Mouse (Mus musculus) forebrain, embryonic 10.5 days (tissue): ENCODE measurements at regions not wholly inside any gene's neighbourhood (a gene's known extent, or its start where the extent isn't known, plus 50 kb on each side); places are given as distances from the start of the nearest gene placed in this dataset.

ENCODE experiments used
- DNase-seq: peaks from one replicate; pipeline ENCODE4 v3.0.0-alpha.2; 2017; ENCODE audit warnings: low spot score; ENCODE audit errors: extremely low spot score
- H3K27ac ChIP-seq: fragments of 300-500 bp; sonication (generic); 2 replicates; pipeline ENCODE4 v1.5.1; 2016; ENCODE audit warnings: mild to moderate bottlenecking
- H3K27me3 ChIP-seq: fragments of 300-500 bp; sonication (generic); 2 replicates; pipeline ENCODE4 v1.6.1; 2016; ENCODE audit warnings: mild to moderate bottlenecking; ENCODE audit not compliant: poor library complexity, severe bottlenecking
- H3K36me3 ChIP-seq: fragments of 300-500 bp; sonication (generic); replicated peaks from 2 replicates; pipeline ENCODE4 v1.6.1; 2016; ENCODE audit warnings: mild to moderate bottlenecking, moderate library complexity
- H3K4me1 ChIP-seq: fragments of 300-500 bp; sonication (generic); 2 replicates; pipeline ENCODE4 v1.6.1; 2016
- H3K4me3 ChIP-seq: fragments of 300-500 bp; sonication (generic); 2 replicates; pipeline ENCODE4 v1.5.1; 2016; ENCODE audit warnings: mild to moderate bottlenecking, moderate library complexity
- H3K9me3 ChIP-seq: fragments of 300-500 bp; sonication (generic); 2 replicates; pipeline ENCODE4 v1.6.1; 2016; ENCODE audit warnings: mild to moderate bottlenecking, moderate library complexity
- WGBS: fragments of 180-500 bp; shearing (Covaris S2); methylation state at CpG from one replicate; pipeline ENCODE4 v1.1.7; 2016; 5-methylcytosine and 5-hydroxymethylcytosine counted together

DNA sequence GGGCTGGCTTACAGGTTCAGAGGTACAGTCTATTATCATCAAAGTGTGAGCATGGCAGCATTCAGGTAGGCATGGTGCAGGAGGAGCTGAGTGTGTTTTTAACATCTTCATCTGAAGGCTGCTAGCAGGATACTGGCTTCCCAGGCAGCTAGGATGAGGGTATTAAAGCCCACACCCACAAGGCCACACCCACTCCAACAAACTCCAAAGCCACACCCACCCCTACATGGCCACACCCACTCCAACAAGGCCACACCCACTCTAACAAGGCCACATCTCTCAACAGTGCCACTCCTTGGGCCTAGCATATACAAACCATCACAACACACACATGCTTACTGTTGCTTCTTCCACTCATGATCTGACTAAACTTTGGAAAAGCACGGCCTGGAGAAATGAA, 172.5 kb downstream of the Msrb3 start:
- no peak for DNase-seq
- H3K36me3 ChIP-seq, result no peaks in the 10 kb centered on the region
- 97% methylated on average over 1 of the region's 1 CpGs for WGBS
- peaks cover 24% of the 10 kb centered on the region for H3K4me1 ChIP-seq
- 0 out of 2 replicates have a peak, but pooled peaks cover 2% of the 10 kb centered on the region for H3K9me3 ChIP-seq
- no peak overlapping the region for H3K4me3 ChIP-seq
- peaks cover 39% of the 10 kb centered on the region for H3K27me3 ChIP-seq
- H3K27ac ChIP-seq, result no peak overlapping the region

DNA sequence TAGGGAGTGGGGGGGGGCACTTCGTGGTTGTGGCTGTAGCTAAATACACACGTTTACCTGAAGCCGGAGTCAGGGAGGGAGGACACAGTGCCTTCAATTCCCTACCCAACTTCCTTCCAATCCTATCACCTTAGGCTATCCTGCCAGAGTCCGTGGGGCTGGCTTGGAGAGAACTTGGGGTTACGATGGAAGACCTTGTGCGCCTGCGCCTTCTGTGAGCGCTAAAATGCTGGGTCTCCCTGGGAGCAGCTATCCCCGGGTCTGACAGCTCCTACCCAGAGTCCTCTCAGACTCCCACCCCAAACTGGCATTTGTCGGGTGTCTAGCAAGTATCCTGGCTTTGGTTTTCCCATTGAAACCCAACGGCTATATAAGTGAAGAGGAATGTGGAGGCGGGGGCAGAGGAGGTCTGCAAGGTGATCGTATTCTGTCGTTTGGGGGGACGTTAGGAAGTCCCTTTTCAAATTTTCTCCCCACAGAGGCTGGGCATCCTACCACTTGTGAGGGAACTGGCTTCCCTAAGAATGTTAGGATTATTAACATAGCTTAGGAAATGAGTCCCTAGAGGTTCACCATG, 176.9 kb downstream of the Msrb3 start:
- peak overlapping the region; percentile 41 for H3K4me3 ChIP-seq
- H3K27ac ChIP-seq, result peak overlapping the region; percentile 64
- peaks cover 45% of the 10 kb centered on the region for H3K27me3 ChIP-seq
- WGBS, result 2% methylated on average over 15 of the region's 15 CpGs
- DNase-seq, result no peak
- no peaks in the 10 kb centered on the region for H3K9me3 ChIP-seq
- peaks cover 54% of the 10 kb centered on the region for H3K4me1 ChIP-seq
- no peaks in the 10 kb centered on the region for H3K36me3 ChIP-seq

DNA sequence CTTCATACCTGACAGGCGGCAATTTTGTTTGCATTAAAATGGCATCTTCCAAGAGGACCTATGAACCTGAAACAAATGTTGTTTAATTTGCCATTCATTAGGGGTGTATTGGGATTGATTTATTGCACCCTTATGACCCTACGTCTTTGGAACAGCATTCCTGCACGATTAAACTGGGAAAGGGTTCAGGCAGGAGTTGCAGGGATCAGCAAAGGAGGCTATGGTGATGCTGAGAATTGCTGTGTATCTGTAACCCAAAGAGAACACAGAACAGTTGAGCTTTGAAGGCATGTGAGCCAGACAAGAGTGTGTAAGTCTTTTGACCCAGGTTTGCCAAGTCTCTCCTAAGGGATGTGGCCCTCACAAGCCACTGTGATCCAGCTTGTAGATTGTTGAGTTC, 177.9 kb downstream of the Msrb3 start:
- peaks cover 57% of the 10 kb centered on the region for H3K4me1 ChIP-seq
- WGBS, result 20% methylated on average over 3 of the region's 3 CpGs
- DNase-seq, result no peak
- no peaks in the 10 kb centered on the region for H3K9me3 ChIP-seq
- no peaks in the 10 kb centered on the region for H3K36me3 ChIP-seq
- peaks cover 45% of the 10 kb centered on the region for H3K27me3 ChIP-seq
- peak overlapping the region; percentile 77; the same call in 1 of the 2 replicates for H3K27ac ChIP-seq
- no peak overlapping the region for H3K4me3 ChIP-seq

DNA sequence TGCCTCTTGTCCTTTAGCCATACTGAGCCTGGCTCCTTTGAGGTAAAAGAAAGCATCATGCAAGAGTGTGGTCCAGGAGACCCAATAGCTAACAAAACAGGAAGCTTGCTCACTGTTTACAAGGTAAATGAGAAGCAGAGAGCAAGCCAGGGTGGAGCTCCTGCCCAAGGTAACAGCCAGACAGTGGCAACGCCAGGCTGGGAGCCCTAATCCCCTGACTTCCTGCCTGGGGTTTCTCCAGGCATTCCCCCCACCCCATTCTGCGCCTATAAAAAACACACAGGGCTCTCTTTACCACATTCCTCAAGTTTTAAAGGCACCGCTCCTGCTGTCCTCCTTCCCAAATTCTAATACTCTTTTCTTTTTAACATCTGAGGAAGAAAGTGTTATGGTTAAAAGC, 178.8 kb downstream of the Msrb3 start:
- peak overlapping the region; percentile 77 for H3K27ac ChIP-seq
- 8% methylated on average over 3 of the region's 3 CpGs for WGBS

DNA sequence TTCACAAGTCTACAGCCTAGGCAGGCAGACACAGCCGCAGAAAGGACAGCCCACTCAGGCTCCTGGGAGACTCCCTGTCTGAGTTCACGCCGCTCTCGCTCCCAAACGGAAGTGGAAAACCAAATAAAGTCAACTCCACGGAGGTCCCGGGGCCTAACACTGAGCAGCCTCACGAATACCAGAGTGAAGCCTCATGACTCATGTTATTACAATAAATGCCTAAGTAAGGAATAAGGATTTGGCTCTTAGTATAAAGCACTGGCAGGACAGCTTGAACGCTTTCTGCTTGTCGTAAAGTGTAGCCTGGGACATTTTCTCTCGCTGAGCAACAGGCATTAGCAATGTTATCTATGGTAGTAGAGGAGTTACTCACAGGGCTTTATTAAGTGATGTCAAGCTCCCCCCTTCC, 181.7 kb downstream of the Msrb3 start:
- H3K27ac ChIP-seq, result peak overlapping the region; percentile 53
- DNase-seq, result no peak

More for the DNA sequence above, 178.8 kb downstream of the Msrb3 start:
- Histone ChIP-seq H3K36me3 (no peaks in the 10 kb centered on the region), H3K4me3 (no peak overlapping the region), H3K4me1 (peaks cover 57% of the 10 kb centered on the region), H3K9me3 (no peaks in the 10 kb centered on the region), H3K27me3 (peaks cover 41% of the 10 kb centered on the region)
- DNase-seq, result no peak

DNA sequence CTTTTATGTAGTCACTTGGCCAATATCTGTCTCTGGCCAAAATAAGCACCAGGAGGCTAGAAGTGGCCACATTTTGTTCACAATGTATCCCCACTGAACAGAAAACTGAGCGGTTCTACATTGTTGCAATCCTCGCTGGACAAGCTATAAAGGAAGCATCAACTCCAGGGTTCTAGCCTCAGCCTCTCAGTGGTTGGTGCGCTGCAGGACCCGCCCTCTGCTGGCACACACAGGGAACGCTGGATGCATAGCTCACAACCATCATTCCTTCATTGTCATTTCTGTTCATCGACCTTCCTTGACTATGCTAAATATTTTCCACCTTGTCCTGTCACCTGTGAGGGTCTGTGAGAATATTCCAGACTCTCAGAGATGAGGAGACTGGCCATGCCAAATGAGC, 182.5 kb downstream of the Msrb3 start:
- DNase-seq, result no peak
- H3K4me3 ChIP-seq, result no peak overlapping the region
- 66% methylated on average over 6 of the region's 6 CpGs for WGBS
- peaks cover 37% of the 10 kb centered on the region for H3K4me1 ChIP-seq
- H3K27me3 ChIP-seq, result peaks cover 6% of the 10 kb centered on the region; the same call in 1 of the 2 replicates
- H3K36me3 ChIP-seq, result no peaks in the 10 kb centered on the region
- no peaks in the 10 kb centered on the region for H3K9me3 ChIP-seq
- no peak overlapping the region for H3K27ac ChIP-seq

More for the DNA sequence above, 181.7 kb downstream of the Msrb3 start:
- H3K4me3 ChIP-seq, result no peak overlapping the region
- H3K36me3 ChIP-seq, result no peaks in the 10 kb centered on the region
- H3K4me1 ChIP-seq, result peaks cover 44% of the 10 kb centered on the region
- WGBS, result 81% methylated on average over 11 of the region's 11 CpGs
- peaks cover 12% of the 10 kb centered on the region for H3K27me3 ChIP-seq
- no peaks in the 10 kb centered on the region for H3K9me3 ChIP-seq

DNA sequence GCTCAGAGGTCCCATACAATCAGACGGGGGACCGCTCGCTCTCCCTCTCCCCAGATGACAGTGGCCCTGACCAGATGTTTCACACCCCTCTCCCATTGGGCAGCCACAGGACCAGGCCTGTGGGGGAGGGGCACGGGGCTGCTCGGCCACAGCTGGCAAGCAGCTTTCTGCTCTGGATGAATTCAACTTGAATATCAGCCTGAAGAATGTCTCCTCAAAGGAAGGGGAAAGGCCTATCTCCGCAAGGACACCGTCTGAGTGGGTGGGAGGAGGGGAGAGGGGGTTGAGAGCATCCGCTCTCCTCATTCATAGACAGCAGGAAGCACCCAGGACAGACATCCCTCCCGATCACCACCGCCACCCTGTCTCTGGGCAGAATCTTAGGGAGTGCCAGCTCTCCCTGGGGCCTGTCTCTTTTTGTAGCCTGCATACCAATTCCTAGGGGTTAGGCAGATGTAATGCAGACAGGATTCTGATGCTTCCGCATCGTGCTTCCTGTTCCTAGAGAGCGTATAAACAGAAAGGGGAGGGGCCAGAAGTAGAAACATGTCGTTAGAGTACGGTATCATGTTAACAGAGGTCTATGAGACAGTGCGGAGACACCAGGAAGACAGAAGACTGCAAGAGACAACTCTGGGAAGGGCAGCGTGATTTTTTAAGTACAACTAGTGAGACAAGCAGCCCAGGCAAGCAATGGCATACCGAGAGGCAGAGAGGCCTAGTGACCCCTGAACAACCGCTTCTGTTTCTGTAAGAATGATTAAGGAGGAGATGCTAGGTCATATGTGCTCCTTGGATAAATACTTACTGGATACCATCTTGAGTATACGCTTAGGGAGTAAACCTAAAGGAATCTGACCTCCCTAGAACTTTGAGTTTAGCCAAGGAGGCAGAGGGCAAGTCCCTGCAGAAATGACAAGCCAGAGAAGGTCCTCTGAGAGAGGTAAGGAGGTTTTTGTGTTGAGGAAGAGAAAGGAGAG, 190.8 kb downstream of the Msrb3 start:
- peaks cover 37% of the 10 kb centered on the region for H3K4me1 ChIP-seq
- H3K27ac ChIP-seq, result peak overlapping the region; percentile 83
- H3K9me3 ChIP-seq, result peaks cover 4% of the 10 kb centered on the region; the same call in 1 of the 2 replicates
- peak overlapping the region; percentile 21 for H3K4me3 ChIP-seq
- peaks cover 14% of the 10 kb centered on the region; the same call in 1 of the 2 replicates for H3K27me3 ChIP-seq
- no peak for DNase-seq
- H3K36me3 ChIP-seq, result no peaks in the 10 kb centered on the region
- WGBS, result 14% methylated on average over 20 of the region's 20 CpGs

DNA sequence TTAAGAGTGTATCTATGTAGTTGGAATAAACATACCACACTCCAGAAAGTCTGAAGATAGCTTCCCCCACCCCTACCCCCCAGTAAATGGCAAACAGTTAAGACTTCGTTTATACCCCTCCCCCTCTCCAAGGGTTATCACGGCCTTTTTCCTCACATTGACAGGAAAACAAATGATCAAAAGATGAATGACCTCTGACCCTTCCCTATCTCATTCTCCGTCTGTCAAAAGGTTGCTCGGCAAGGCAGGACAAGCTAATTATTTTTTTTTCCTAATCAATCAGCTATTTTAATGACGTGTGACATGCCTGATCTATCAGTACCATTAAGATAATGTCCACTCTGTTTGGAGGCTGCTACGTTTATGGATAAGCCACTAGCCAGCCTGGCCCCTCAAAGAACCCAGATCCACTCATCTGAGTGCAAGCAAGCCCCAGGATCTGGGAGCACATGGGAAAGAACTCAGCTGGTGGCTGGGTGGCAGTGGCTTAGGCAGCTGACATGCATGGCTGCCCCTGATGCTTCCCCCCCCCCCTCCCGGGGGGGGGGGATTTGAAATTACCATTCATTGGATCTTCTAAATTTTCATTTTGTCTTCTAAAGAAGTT, 192.1 kb downstream of the Msrb3 start:
- DNase-seq, result no peak
- no peak overlapping the region for H3K4me3 ChIP-seq
- H3K27ac ChIP-seq, result peak overlapping the region; percentile 83
- no peaks in the 10 kb centered on the region for H3K36me3 ChIP-seq
- peaks cover 4% of the 10 kb centered on the region; the same call in 1 of the 2 replicates for H3K9me3 ChIP-seq
- 9% methylated on average over 7 of the region's 7 CpGs for WGBS
- peaks cover 40% of the 10 kb centered on the region for H3K4me1 ChIP-seq
- peaks cover 14% of the 10 kb centered on the region; the same call in 1 of the 2 replicates for H3K27me3 ChIP-seq

DNA sequence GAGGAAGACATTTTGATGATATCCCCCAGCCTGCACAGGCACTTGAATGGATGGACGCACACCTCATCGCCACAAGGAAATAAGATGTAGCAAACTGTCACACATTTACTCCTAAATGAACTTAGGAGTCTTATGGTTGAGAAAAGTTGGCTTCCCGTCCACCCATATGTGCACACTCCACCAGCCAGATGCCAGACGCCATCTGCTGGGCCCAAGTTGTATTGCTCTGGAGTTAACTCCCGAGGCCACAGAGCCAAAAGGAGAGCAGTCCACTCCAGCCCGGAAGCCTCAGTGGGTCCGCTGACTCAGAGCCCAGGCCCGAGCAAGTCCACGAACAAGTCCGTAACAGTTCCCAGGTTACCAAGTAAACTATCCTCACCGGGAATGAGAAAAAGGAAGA, 197.1 kb downstream of the Msrb3 start:
- peak; percentile 83 for DNase-seq
- Histone ChIP-seq H3K36me3 (no peaks in the 10 kb centered on the region), H3K9me3 (peaks cover 4% of the 10 kb centered on the region), H3K4me3 (no peak overlapping the region), H3K27ac (peak overlapping the region; percentile 67; the same call in 1 of the 2 replicates), H3K27me3 (peaks cover 5% of the 10 kb centered on the region), H3K4me1 (peaks cover 23% of the 10 kb centered on the region)
- 39% methylated on average over 11 of the region's 11 CpGs for WGBS

DNA sequence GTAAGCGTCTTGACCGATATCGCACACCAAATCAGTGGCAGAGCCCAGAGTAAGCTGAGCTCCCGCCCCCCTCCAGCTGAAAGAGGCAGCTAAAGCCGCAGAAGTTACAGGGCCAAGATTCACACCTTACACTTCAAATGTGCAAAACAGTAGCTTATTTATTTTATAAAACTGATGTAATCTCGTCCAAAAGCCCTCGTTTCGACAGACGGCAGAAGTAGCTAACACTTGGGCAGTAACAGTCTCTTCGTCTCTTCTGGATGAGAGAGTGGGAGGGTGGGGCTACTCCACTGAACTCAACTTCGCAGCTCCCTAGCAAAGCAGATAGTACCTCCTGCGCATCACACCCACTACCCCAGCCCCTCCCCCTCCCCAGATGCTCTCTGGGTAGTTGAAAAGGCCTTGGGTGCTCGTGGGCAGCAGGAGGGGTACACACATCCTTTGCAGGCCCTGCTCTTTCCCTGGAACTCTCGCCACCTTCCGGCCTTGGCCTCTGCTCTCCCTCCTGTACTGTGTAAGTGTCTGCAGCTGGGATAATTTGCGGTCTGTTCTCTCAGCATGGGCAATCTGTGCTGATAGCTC, 201.5 kb downstream of the Msrb3 start:
- Histone ChIP-seq H3K27me3 (peaks cover 42% of the 10 kb centered on the region), H3K27ac (peak overlapping the region; percentile 72), H3K9me3 (no peaks in the 10 kb centered on the region; the same call in 1 of the 2 replicates), H3K4me3 (peak overlapping the region; percentile 10), H3K4me1 (peaks cover 32% of the 10 kb centered on the region), H3K36me3 (no peaks in the 10 kb centered on the region)
- no peak for DNase-seq
- 12% methylated on average over 16 of the region's 16 CpGs for WGBS

DNA sequence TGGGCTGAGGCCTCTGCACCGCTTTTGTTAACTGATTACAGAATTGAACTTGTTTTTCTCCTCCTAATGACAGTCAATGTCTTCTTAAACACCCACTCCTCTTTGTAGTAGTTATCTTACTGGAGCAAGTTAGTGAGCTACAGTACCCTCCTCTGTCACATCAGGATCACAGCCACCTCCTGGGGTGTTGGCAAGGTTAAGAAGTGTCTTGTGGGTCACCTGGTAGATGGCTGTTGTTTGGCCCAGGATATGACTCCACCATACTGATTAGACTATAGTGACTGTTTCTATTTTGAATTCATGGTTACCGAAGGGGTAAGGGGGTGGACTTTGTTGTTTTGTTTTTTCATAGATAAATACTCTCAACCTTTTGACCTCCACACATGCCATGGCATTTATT, 202.4 kb downstream of the Msrb3 start:
- WGBS, result 72% methylated on average over 2 of the region's 2 CpGs
- peaks cover 28% of the 10 kb centered on the region for H3K4me1 ChIP-seq
- H3K36me3 ChIP-seq, result no peaks in the 10 kb centered on the region
- no peak for DNase-seq
- no peak overlapping the region for H3K4me3 ChIP-seq
- no peak overlapping the region for H3K27ac ChIP-seq
- H3K9me3 ChIP-seq, result no peaks in the 10 kb centered on the region; the same call in 1 of the 2 replicates
- peaks cover 42% of the 10 kb centered on the region for H3K27me3 ChIP-seq

DNA sequence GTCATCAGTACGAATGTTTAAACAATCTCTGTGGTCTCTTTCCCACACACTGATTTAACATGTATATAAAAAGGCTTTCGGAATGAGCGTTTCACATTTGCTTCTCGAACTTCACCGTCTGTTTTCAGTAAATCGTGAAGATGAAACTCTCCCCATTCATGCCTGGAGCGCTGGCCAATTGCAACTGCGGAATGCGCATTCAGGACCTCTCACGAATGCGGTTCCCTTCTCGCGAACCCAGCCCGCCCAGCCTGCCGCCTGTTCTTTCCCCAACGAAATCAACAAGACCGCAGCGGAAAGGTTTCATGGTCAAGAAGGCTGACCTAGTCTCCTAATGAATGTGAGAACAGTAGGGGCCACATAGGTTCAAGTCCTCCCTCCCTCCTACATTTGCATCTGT, 204.4 kb downstream of the Msrb3 start:
- no peak for DNase-seq
- no peaks in the 10 kb centered on the region; the same call in 1 of the 2 replicates for H3K9me3 ChIP-seq
- WGBS, result 26% methylated on average over 18 of the region's 18 CpGs
- H3K27me3 ChIP-seq, result peaks cover 42% of the 10 kb centered on the region
- H3K4me3 ChIP-seq, result peak overlapping the region; percentile 10; the same call in 1 of the 2 replicates
- H3K36me3 ChIP-seq, result no peaks in the 10 kb centered on the region
- no peak overlapping the region for H3K27ac ChIP-seq
- peaks cover 28% of the 10 kb centered on the region for H3K4me1 ChIP-seq
